Mouse (Mus musculus) E14TG2a.4 (cell line): ENCODE measurements at regions not wholly inside any gene's neighbourhood (a gene's known extent, or its start where the extent isn't known, plus 50 kb on each side); places are given as distances from the start of the nearest gene placed in this dataset.

Source experiments
- H3K27me3 ChIP-seq: 2 replicates; pipeline ENCODE4 v1.6.1; 2014; ENCODE audit warnings: low read length, control low read depth; ENCODE audit not compliant: insufficient read depth
- H3K36me3 ChIP-seq: 2 replicates; pipeline ENCODE4 v1.6.1; 2014; ENCODE audit warnings: low read length, control low read depth; ENCODE audit not compliant: insufficient read depth
- H3K4me1 ChIP-seq: replicated peaks from 2 replicates; pipeline ENCODE4 v1.6.1; 2014; ENCODE audit warnings: low read depth, low read length, control low read depth
- H3K4me3 ChIP-seq: replicated peaks from 2 replicates; pipeline ENCODE4 v1.5.1; 2014; ENCODE audit warnings: mild to moderate bottlenecking, low read length
- H3K9me3 ChIP-seq: 2 replicates; pipeline ENCODE4 v1.6.1; 2014; ENCODE audit warnings: low read length, control low read depth
- CTCF ChIP-seq: conservative IDR thresholded peaks from 2 replicates; pipeline ENCODE4 v1.5.1; 2014; ENCODE audit warnings: low read length
- NANOG ChIP-seq: IDR thresholded peaks from 2 replicates; pipeline ENCODE4 v1.6.1; 2014; ENCODE audit warnings: borderline replicate concordance, low read length, mixed read lengths
- POU5F1 ChIP-seq: IDR thresholded peaks from 2 replicates; pipeline ENCODE4 v1.6.1; 2014; ENCODE audit warnings: low read length, borderline replicate concordance

GRCm38 (mm10) chr5:112136646-112137045 is 115.7 kb downstream of the Cryba4 start:
- Histone ChIP-seq H3K27me3 (peaks cover 7% of the 10 kb centered on the region), H3K4me3 (no peak overlapping the region), H3K36me3 (no peaks in the 10 kb centered on the region), H3K4me1 (peaks cover 24% of the 10 kb centered on the region), H3K9me3 (no peaks in the 10 kb centered on the region)
- TF ChIP-seq NANOG (no peak), CTCF (no peak), POU5F1 (no peak)

- Histone ChIP-seq H3K27me3 (peaks cover 9% of the 10 kb centered on the region), H3K36me3 (no peaks in the 10 kb centered on the region), H3K4me3 (no peak overlapping the region), H3K9me3 (no peaks in the 10 kb centered on the region), H3K4me1 (peaks cover 24% of the 10 kb centered on the region)
- TF ChIP-seq POU5F1 = no peak
- no peak for TF ChIP-seq NANOG
- no peak for TF ChIP-seq CTCF
These were observed 114.1 kb downstream of the Cryba4 start for GRCm38 (mm10) chr5:112138246-112138645.

- Histone ChIP-seq H3K4me3 (no peak overlapping the region), H3K4me1 (peaks cover 10% of the 10 kb centered on the region; the same call in 1 of the 2 replicates), H3K36me3 (no peaks in the 10 kb centered on the region), H3K9me3 (no peaks in the 10 kb centered on the region), H3K27me3 (peaks cover 5% of the 10 kb centered on the region)
- TF ChIP-seq CTCF = no peak
- no peak for TF ChIP-seq NANOG
- TF ChIP-seq POU5F1 = no peak
These were observed 109.6 kb downstream of the Cryba4 start for GRCm38 (mm10) chr5:112142731-112143130.

GRCm38 (mm10) chr5:112143993-112144621 is 108.2 kb downstream of the Cryba4 start:
- no peak overlapping the region for H3K4me3 ChIP-seq
- no peaks in the 10 kb centered on the region for H3K9me3 ChIP-seq
- no peaks in the 10 kb centered on the region for H3K36me3 ChIP-seq
- H3K27me3 ChIP-seq = peaks cover 5% of the 10 kb centered on the region
- peaks cover under 1% of the 10 kb centered on the region; the same call in 1 of the 2 replicates for H3K4me1 ChIP-seq
- TF ChIP-seq NANOG = no peak
- TF ChIP-seq POU5F1 = no peak
- no peak for TF ChIP-seq CTCF

- Histone ChIP-seq H3K4me1 (peaks cover 30% of the 10 kb centered on the region), H3K36me3 (no peaks in the 10 kb centered on the region), H3K9me3 (no peaks in the 10 kb centered on the region), H3K27me3 (peaks cover 44% of the 10 kb centered on the region), H3K4me3 (peak overlapping the region; percentile 64)
- TF ChIP-seq CTCF = peak; percentile 57
- TF ChIP-seq POU5F1 = no peak
These were observed 98.6 kb downstream of the Cryba4 start for GRCm38 (mm10) chr5:112153675-112154085.

- Histone ChIP-seq H3K9me3 (no peaks in the 10 kb centered on the region), H3K27me3 (peaks cover 44% of the 10 kb centered on the region)
- TF ChIP-seq NANOG (no peak), POU5F1 (no peak), CTCF (no peak)
These were observed 97.7 kb downstream of the Cryba4 start for GRCm38 (mm10) chr5:112154650-112155049.

GRCm38 (mm10) chr5:112155051-112155450 is 97.3 kb downstream of the Cryba4 start:
- peaks cover 30% of the 10 kb centered on the region for H3K4me1 ChIP-seq
- no peak for TF ChIP-seq POU5F1
- TF ChIP-seq CTCF = no peak
- TF ChIP-seq NANOG = no peak

More at GRCm38 (mm10) chr5:112154650-112155049, 97.7 kb downstream of the Cryba4 start:
- Histone ChIP-seq H3K36me3 (no peaks in the 10 kb centered on the region), H3K4me3 (0 out of 2 replicates have a peak overlapping the region, but pooled peaks have one; percentile 13), H3K4me1 (peaks cover 30% of the 10 kb centered on the region)

GRCm38 (mm10) chr5:112156005-112156404 is 96.3 kb downstream of the Cryba4 start:
- no peaks in the 10 kb centered on the region for H3K36me3 ChIP-seq
- no peak overlapping the region for H3K4me3 ChIP-seq
- H3K9me3 ChIP-seq = no peaks in the 10 kb centered on the region
- H3K4me1 ChIP-seq = peaks cover 30% of the 10 kb centered on the region
- no peak for TF ChIP-seq NANOG
- TF ChIP-seq POU5F1 = no peak
- no peak for TF ChIP-seq CTCF
- peaks cover 44% of the 10 kb centered on the region for H3K27me3 ChIP-seq

More at GRCm38 (mm10) chr5:112155051-112155450, 97.3 kb downstream of the Cryba4 start:
- Histone ChIP-seq H3K4me3 (0 out of 2 replicates have a peak overlapping the region, but pooled peaks have one; percentile 13), H3K9me3 (no peaks in the 10 kb centered on the region), H3K36me3 (no peaks in the 10 kb centered on the region), H3K27me3 (peaks cover 44% of the 10 kb centered on the region)

- Histone ChIP-seq H3K36me3 (no peaks in the 10 kb centered on the region), H3K9me3 (0 out of 2 replicates have a peak, but pooled peaks cover 4% of the 10 kb centered on the region), H3K4me1 (peaks cover 5% of the 10 kb centered on the region; the same call in 1 of the 2 replicates), H3K4me3 (no peak overlapping the region), H3K27me3 (peaks cover 17% of the 10 kb centered on the region)
- TF ChIP-seq NANOG (no peak), CTCF (no peak)
These were observed 85.7 kb downstream of the Cryba4 start for GRCm38 (mm10) chr5:112166410-112167175.
